Mouse (Mus musculus): Measurements from ENCODE around the gene Dgke.

DNA sequence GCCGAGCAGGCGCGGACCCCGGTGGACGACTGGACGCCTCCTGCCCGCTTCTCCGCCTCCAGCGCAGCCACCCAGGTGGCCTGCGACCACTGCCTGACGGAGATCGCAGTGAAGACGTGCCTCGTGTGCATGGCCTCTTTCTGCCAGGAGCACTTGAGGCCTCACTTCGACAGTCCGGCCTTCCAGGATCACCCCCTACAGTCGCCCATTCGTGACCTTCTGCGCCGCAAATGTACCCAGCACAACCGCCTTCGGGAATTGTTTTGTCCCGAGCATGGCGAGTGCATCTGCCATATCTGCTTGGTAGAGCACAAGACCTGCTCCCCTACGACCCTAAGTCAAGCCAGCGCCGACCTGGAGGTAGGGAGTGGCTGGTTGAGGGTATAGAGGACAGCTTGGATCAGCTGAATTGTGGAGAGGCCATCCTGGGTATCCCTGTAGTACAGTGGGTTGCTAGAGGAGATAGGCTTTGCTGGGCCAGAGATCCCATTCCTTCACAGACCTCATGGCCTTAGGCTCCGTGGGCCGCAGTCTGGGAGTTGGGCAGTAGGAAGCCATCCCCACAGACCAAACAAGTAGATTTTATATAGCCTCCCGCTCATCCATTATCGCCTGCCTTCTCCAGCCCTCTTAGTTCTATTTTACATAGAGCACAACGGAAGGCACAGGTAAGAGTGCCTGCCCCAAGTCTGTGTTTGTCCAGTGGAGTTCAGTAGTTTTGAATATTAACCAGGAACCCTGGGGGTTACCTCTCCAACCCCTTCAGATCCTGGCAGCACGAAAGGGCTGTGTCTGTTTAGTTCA lies 66.7 kb downstream of the Dgke start:
- TF ChIP-seq CTCF (IDR thresholded peaks at IDR 0.05; ENCODE audit: borderline replicate concordance, extremely low read depth, insufficient read depth, insufficient read length) (no peak), POLR2A (IDR thresholded peaks at IDR 0.05; ENCODE audit: borderline replicate concordance, extremely low read depth, insufficient read depth, insufficient read length, poor library complexity, severe bottlenecking) (no peak)
